Mouse (Mus musculus): Measurements from ENCODE around the gene Nmrk2. TPM values are rescaled to one million over a fixed set of nuclear protein-coding genes. Genes with fewer than 3 reads are reported as not detected.
"Not testable (repeated sequence)": the region's sequence is repeated elsewhere in the genome, so short reads cannot be mapped to it uniquely, and the experiment has no call there.

Gene Nmrk2
- polyA plus RNA-seq, 1 experiment from 2014 or later, result 2.7 TPM

DNA sequence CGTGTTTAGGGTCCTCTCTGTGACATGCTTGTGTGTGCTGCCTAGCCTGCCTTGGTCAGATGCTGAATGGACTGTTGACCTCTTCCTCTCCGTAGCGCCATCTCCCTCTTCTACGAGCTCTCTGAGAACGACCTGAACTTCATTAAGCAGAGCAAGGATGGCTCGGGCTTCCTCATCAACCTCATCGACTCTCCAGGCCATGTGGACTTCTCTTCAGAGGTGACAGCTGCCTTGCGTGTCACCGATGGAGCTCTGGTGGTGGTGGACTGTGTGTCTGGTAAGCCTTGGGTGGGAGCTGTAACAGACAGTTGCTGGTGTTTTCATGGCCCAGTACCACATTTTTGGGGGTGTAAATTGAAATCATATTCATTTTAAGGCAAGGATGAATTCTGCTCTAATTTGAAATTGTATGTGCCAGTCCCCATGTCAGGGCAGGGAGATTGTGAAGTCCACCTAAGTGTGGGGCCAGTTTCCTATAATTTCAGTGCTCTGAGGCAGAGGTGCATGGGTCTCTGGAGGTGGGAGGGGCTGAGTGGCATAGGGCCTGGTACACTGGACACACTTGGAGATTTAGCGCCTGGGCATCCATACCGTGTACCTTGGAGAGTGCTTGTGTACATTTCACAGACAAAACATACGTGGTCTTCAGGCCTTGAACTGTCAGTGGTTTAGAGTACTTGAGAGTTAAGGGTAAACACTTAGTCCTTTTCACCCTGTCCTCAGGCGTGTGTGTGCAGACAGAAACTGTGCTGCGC lies 23.7 kb downstream of the Nmrk2 start:
- Histone ChIP-seq H3K4me1 (peaks cover 72% of the 10 kb centered on the region), H3K36me3 (peaks cover 58% of the 10 kb centered on the region)

DNA sequence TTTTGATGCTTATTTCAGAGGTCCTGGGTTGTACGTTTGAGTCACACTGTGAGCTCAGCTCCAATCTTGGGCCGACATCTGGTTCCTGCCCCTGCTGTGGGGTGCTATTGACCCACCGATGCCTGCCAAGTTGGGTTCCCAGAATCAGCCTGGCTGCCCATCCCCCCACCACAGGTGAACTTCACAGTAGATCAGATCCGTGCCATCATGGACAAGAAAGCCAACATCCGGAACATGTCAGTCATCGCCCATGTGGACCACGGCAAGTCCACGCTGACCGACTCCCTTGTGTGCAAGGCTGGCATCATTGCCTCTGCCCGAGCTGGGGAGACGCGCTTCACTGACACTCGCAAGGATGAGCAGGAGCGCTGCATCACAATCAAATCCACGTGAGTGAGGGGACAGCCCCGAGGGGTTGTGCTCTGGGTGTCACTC lies 24.3 kb downstream of the Nmrk2 start:
- Histone ChIP-seq H3K9me3 (no peaks in the 10 kb centered on the region), H3K27me3 (ENCODE audit: insufficient read depth, poor library complexity, severe bottlenecking) (no peaks in the 10 kb centered on the region), H3K36me3 (peaks cover 57% of the 10 kb centered on the region), H3K4me1 (peaks cover 75% of the 10 kb centered on the region), H3K27ac (peak overlapping the region; percentile 99), H3K4me3 (peak overlapping the region; percentile 99)
- DNase-seq (ENCODE audit: low spot score), result no peak
- WGBS, result 13% methylated on average over 16 of the region's 16 CpGs

More for the DNA sequence above, 23.7 kb downstream of the Nmrk2 start:
- DNase-seq (ENCODE audit: low spot score), result no peak
- H3K27me3 ChIP-seq (ENCODE audit: insufficient read depth, poor library complexity, severe bottlenecking), result no peaks in the 10 kb centered on the region
- H3K9me3 ChIP-seq, result no peaks in the 10 kb centered on the region
- H3K27ac ChIP-seq, result peak overlapping the region; percentile 99
- WGBS, result 70% methylated on average over 14 of the region's 14 CpGs
- peak overlapping the region; percentile 99 for H3K4me3 ChIP-seq

DNA sequence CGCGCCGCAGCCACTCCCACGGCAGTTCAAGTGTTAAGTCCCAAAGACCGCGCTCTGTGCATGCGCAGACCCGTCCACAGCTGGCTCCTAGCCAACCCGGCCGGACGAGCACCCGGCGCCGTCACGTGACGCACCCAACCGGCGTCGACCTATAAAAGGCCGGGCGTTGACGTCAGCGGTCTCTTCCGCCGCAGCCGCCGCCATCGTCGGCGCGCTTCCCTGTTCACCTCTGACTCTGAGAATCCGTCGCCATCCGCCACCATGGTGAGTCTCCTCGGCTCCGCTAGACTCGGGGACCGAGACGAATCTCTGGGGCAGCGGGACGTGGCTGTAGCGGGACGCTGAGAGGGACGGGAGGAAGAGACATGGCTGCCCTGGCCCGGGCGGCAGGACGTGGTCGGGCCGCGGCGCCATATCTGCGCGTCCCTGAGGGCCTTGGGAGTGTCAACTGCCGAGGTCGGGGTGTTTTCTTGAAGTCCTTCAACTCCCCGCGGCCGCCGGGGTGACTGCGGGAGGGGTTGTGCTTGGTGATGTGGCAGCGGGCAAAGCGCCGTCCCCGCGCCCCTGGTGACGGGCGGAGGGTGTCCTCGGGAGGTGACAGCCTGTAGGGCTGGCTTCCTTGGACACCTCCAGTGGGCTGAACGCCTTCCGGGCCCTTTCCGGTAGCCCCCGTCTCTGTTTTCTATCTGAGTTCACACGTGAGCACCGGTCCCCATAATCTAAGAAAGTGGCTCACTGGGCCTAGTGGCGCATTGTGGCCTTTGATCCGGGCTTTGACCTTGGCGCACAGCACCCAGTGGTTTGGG lies 25.2 kb downstream of the Nmrk2 start, which contains the start of gene Eef2:
TSS of gene Eef2 (plus strand) at position 166 of the 806 bp plus-strand sequence.
- Histone ChIP-seq H3K4me1 (peaks cover 67% of the 10 kb centered on the region), H3K4me3 (peak within 1 kb of the TSS; percentile 99), H3K27me3 (ENCODE audit: insufficient read depth, poor library complexity, severe bottlenecking) (no peaks in the 10 kb centered on the region), H3K36me3 (peaks cover 48% of the 10 kb centered on the region), H3K9me3 (no peaks in the 10 kb centered on the region), H3K27ac (peak within 1 kb of the TSS; percentile 99)
- WGBS, result under 1% methylated on average over 77 of the region's 77 CpGs
- DNase-seq (ENCODE audit: low spot score), result peak; percentile 98

DNA sequence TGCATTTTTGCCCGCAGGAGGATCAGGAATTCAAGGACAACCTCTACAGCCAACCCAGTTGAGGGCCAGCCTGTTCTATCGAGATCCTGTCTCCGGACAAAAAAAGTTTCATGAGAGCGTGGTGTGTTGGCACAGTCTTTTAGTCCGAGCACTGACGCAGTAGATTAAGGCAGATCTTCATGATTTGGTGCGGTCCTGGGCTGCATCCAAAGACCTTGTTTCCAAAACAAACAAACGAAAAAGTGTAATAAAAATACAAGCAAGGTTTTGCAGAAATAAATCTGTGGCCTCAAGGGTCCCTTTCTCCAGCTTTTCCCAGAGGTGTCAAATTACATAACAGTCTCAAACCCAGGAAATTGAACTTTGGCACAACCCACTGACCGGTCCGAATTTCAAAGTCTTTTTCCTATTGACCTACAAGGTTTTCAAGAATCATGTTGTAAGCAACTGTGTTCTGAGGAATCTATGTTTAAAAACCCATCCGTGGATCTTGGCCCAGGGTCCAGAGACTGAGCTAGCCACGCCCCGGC lies 25.9 kb downstream of the Nmrk2 start:
- no peak for DNase-seq (ENCODE audit: low spot score)
- peak overlapping the region; percentile 99 for H3K4me3 ChIP-seq
- H3K27ac ChIP-seq, result peak overlapping the region; percentile 99
- H3K36me3 ChIP-seq, result peaks cover 42% of the 10 kb centered on the region
- H3K27me3 ChIP-seq (ENCODE audit: insufficient read depth, poor library complexity, severe bottlenecking), result no peaks in the 10 kb centered on the region
- WGBS, result 8% methylated on average over 13 of the region's 13 CpGs
- peaks cover 61% of the 10 kb centered on the region for H3K4me1 ChIP-seq
- H3K9me3 ChIP-seq, result no peaks in the 10 kb centered on the region

DNA sequence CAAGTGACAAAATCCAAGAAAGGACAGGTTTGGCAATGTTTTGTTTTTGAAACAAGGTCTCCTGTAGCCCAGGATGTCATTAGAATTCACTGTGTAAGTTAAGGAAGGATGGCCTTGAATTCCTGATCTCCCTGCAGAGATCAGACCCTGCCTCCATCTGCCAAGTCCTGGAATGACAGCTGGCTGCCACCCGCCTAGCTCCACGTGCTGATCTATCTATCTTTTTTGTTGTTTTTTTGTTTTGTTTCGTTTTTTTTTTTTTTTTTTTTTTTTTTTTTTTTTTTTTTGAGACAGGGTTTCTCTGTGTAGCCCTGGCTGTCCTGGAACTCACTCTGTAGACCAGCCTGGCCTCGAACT lies 26.5 kb downstream of the Nmrk2 start:
- 8% methylated on average over 4 of the region's 4 CpGs for WGBS
- Histone ChIP-seq H3K36me3 (peaks cover 35% of the 10 kb centered on the region), H3K4me1 (peaks cover 56% of the 10 kb centered on the region), H3K4me3 (peak overlapping the region; percentile 59), H3K27ac (peak overlapping the region; percentile 88)
- not testable (repeated sequence) for H3K9me3 ChIP-seq; DNase-seq (ENCODE audit: low spot score); H3K27me3 ChIP-seq (ENCODE audit: insufficient read depth, poor library complexity, severe bottlenecking)

DNA sequence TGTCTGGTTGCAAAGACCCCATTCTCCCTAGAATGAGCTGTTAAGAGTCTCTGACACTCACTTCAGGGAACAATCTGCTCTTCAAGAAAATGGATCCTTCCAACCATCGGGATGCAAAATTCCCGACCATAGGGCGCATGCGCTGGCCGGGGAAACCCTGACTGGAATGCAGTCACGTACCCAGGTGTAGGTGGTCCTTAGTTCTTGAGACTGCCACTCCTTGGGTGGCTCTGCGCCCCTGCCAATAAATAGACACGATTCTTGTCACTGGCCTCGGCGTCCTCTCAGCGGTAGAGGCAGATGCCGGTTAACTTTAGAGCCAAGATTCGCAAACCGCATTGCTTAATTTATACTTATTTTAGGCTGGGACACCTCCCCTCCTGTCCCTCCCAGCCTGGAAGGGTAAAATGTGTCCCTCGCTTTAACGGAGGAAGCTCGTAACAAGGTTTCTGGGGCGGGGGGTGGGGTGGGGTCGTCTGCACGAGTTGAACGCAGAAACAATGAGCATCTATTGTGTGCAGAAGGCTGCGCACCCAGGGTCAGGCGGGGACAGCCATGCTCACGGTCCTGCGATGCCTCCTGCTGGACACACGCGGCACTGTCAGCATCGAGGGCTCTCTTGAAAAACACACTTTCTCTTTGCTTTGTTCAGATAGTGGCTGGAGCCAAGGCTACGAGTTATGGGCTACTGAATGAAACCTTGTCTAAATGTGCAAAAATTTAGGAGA lies 27.1 kb downstream of the Nmrk2 start:
- H3K4me1 ChIP-seq, result peaks cover 52% of the 10 kb centered on the region
- no peaks in the 10 kb centered on the region for H3K9me3 ChIP-seq

DNA sequence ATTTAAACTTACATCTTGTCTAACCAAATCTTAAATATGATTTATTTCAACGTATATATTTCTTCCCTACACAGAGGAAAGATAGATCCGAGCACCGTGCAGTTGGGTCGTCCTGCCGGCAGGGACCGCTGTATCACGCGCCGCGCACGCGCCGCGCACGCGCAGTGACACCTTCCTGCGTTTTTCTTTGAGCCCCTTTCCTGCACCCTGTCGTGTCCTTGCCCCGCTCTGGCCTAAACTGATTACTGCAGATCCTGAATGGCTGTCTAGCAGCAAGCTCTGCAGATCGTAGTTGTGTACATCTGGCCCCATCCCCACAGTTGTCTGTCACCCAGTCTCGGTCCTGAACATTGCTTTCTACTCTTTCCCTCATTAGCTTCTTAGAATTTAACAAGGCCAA lies 28.7 kb downstream of the Nmrk2 start:
- Histone ChIP-seq H3K27ac (peak overlapping the region; percentile 88), H3K4me1 (peaks cover 49% of the 10 kb centered on the region), H3K27me3 (ENCODE audit: insufficient read depth, poor library complexity, severe bottlenecking) (no peaks in the 10 kb centered on the region), H3K4me3 (peak overlapping the region; percentile 34), H3K9me3 (no peaks in the 10 kb centered on the region), H3K36me3 (peaks cover 13% of the 10 kb centered on the region)
- DNase-seq (ENCODE audit: low spot score), result peak; percentile 92
- 7% methylated on average over 21 of the region's 21 CpGs for WGBS

More for the DNA sequence above, 27.1 kb downstream of the Nmrk2 start:
- peak overlapping the region; percentile 59 for H3K4me3 ChIP-seq
- DNase-seq (ENCODE audit: low spot score), result peak; percentile 95
- 2% methylated on average over 29 of the region's 29 CpGs for WGBS
- peak overlapping the region; percentile 88 for H3K27ac ChIP-seq
- peaks cover 30% of the 10 kb centered on the region for H3K36me3 ChIP-seq
- no peaks in the 10 kb centered on the region for H3K27me3 ChIP-seq (ENCODE audit: insufficient read depth, poor library complexity, severe bottlenecking)

DNA sequence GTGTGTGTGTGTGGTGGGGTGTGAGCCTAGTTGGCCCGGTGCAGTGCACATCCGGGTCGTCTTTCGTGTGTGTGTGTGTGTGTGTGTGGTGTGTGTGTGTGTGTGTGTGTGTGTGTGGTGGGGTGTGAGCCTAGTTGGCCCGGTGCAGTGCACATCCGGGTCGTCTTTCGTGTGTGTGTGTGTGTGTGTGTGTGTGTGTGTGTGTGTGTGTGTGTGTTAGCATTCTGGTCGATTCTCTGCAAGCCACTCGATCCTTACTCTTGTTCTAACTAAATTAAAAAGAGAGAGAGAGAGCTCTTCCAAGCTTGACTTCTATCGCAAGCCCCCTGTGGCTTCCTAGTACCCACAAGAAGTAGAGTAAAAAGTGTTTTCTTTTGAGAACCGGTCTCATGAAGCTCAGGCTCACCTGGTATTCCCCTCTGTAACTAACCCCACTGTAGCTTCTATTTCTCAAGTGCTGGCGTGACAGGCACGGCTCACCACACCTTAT lies 32.4 kb downstream of the Nmrk2 start:
- not testable (repeated sequence) for H3K36me3 ChIP-seq; DNase-seq (ENCODE audit: low spot score); H3K27me3 ChIP-seq (ENCODE audit: insufficient read depth, poor library complexity, severe bottlenecking); H3K9me3 ChIP-seq
- Histone ChIP-seq H3K4me1 (peaks cover 52% of the 10 kb centered on the region), H3K27ac (peak overlapping the region; percentile 29; the same call in 1 of the 2 replicates), H3K4me3 (peak overlapping the region; percentile 93; the same call in 1 of the 2 replicates)
- 49% methylated on average over 11 of the region's 14 CpGs for WGBS

DNA sequence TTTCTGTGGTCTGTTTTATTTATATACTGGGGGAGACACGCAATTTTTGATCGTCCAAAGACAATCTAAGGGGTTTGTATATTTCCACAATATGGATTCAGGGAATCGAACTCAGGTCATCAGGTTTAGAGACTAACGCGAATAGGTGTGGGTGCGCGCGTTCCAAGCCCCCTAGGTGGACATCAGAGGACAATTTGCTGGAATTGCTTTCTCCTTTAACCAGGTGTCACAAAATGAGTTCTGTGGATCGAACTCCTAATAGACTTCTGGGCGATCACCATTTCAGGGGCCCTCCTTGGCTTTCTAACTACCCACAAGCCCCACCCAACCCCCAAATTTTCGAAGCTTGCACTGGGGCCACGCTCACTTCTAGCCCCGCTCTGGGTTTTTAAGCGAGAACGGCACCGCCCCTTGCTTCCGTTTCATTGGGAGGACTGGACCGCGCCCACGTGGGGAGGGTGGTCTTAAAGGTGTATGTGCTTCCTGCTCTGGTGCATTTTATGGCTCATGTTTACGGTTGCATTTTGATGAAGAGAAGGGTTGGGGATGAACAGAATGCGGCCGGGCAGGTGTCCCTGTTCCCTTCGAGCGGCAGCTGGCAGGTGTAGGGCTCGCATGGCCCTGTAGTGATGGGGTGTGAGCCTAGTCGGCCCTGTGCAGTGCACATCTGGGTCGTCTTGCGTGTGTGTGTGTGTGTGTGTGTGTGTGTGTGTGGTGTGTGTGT lies 33.2 kb downstream of the Nmrk2 start:
- DNase-seq (ENCODE audit: low spot score), result peak; percentile 95
- no peaks in the 10 kb centered on the region for H3K27me3 ChIP-seq (ENCODE audit: insufficient read depth, poor library complexity, severe bottlenecking)
- 5% methylated on average over 29 of the region's 29 CpGs for WGBS

DNA sequence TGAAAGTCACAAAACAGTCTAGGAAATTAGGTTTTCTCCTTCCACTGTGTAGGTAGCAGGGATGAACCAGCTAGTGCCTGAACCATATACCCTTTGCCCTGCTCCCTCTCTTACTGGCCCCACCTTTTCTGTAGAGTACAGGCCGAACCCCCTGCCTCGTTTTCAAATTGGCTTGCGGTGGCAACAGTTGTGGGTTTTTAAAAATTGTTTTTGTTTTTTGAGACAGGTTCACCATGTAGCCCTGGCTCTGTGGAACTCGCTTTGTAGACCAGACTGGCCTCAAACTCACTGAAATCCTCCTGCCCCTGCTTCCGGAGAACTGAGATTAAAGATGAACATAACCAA lies 33.8 kb downstream of the Nmrk2 start:
- H3K9me3 ChIP-seq, result no peaks in the 10 kb centered on the region
- H3K4me3 ChIP-seq, result peak overlapping the region; percentile 93
- H3K36me3 ChIP-seq, result peaks cover 23% of the 10 kb centered on the region
- no peaks in the 10 kb centered on the region for H3K27me3 ChIP-seq (ENCODE audit: insufficient read depth, poor library complexity, severe bottlenecking)
- peak overlapping the region; percentile 91 for H3K27ac ChIP-seq
- peaks cover 40% of the 10 kb centered on the region for H3K4me1 ChIP-seq
- no peak for DNase-seq (ENCODE audit: low spot score)
- WGBS, result 11% methylated on average over 5 of the region's 5 CpGs

More for the DNA sequence above, 33.2 kb downstream of the Nmrk2 start:
- Histone ChIP-seq H3K9me3 (no peaks in the 10 kb centered on the region), H3K4me3 (peak overlapping the region; percentile 93), H3K4me1 (peaks cover 46% of the 10 kb centered on the region), H3K36me3 (peaks cover 17% of the 10 kb centered on the region), H3K27ac (peak overlapping the region; percentile 91)

DNA sequence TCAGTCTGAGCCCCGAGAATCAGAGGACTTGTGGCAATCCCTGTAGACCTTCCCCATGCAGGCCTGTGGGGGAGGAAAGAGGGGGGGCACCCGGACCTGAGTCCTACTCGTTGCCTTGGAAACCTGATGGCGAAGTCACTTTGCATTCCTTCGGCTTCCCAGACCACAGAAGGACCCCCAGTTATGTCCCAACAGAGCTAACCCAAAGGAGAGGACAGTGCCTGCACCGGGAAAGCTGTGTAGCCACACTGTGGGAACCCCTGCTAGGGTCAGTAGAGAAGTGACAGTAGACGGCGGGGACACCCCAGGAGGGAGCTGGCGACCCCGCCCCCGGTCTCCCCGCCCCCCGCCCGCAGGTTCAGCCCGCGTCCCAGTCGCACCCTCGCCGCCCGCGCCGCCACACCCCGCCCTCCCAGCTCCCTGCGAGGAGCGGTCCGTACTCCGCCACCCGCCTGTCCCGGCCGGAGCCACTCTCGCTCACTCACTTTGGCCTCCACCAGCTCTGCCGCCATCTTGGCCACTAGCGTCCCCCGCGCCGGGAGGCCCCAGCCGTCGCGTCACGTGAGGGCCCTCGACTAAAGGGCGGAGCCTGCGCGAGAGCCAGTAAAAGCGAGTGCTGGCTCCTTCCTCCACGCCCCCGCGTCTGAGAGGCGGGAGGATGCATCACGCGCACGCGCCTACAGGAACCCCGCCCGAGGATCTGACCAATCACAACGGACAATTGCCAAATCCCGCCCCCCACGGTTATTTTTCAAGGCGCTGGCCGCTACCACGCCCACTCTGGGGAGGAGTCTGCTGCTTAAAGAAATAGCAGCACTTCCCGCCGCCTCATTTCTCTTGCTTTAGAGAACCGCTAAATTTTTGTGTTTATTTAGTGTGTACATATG lies 34.4 kb downstream of the Nmrk2 start, which contains the start of gene Pias4:
TSS of gene Pias4 (minus strand) at position 724 of the 887 bp plus-strand sequence.
- H3K9me3 ChIP-seq, result no peaks in the 10 kb centered on the region
- peak within 1 kb of the TSS; percentile 93 for H3K4me3 ChIP-seq
- peak within 1 kb of the TSS; percentile 91 for H3K27ac ChIP-seq
- no peaks in the 10 kb centered on the region for H3K27me3 ChIP-seq (ENCODE audit: insufficient read depth, poor library complexity, severe bottlenecking)
- under 1% methylated on average over 56 of the region's 64 CpGs for WGBS
- peaks cover 28% of the 10 kb centered on the region for H3K36me3 ChIP-seq
- peak; percentile 100 for DNase-seq (ENCODE audit: low spot score)
- H3K4me1 ChIP-seq, result peaks cover 39% of the 10 kb centered on the region

All from heart, embryonic 10.5 days (tissue).